Mouse (Mus musculus): ENCODE data around the gene Gm21969.

GRCm38 (mm10) chr4:139631141-139631540, 28.2 kb downstream of the Gm21969 start:
- no peak for TF ChIP-seq POLR2A (IDR thresholded peaks at IDR 0.05; ENCODE audit: borderline replicate concordance, control insufficient read depth, low read depth, low read length)
- TF ChIP-seq CTCF (IDR thresholded peaks at IDR 0.05; ENCODE audit: control insufficient read depth, insufficient read depth, low read length) = no peak

Data from bone marrow, adult 2 months (tissue).